Mouse (Mus musculus) testis, adult 2 months (tissue): ENCODE results near the gene Hnf4a. TPM values are rescaled to one million over a fixed set of nuclear protein-coding genes. Genes with fewer than 3 reads are reported as not detected.
"Not testable (repeated sequence)": the region's sequence is repeated elsewhere in the genome, so short reads cannot be mapped to it uniquely, and the experiment has no call there.

Experiments used
- H3K27ac ChIP-seq: fragments of 200-500 bp; 2 replicates; pipeline ENCODE4 v1.5.1; 2012; ENCODE audit warnings: low read depth, low read length; ENCODE audit not compliant: control insufficient read depth, insufficient read depth
- H3K27me3 ChIP-seq: fragments of 200-500 bp; 2 replicates; pipeline ENCODE4 v1.6.1; 2012; ENCODE audit warnings: mild to moderate bottlenecking, low read length, moderate library complexity; ENCODE audit not compliant: control insufficient read depth, insufficient read depth
- H3K36me3 ChIP-seq: fragments of 200-500 bp; 2 replicates; pipeline ENCODE4 v1.6.1; 2012; ENCODE audit warnings: mild to moderate bottlenecking, low read length; ENCODE audit not compliant: control insufficient read depth, insufficient read depth
- H3K4me1 ChIP-seq: fragments of 200-500 bp; 2 replicates; pipeline ENCODE4 v1.6.1; 2012; ENCODE audit warnings: low read length; ENCODE audit not compliant: control insufficient read depth, insufficient read depth
- H3K4me3 ChIP-seq: fragments of 200-500 bp; 2 replicates; pipeline ENCODE4 v1.5.1; 2012; ENCODE audit warnings: low read depth, mild to moderate bottlenecking, low read length, moderate library complexity, mixed read lengths; ENCODE audit not compliant: control insufficient read depth
- CTCF ChIP-seq: fragments of 200-500 bp; IDR thresholded peaks from 2 replicates; pipeline ENCODE4 v1.5.1; 2012; ENCODE audit warnings: low read depth, mild to moderate bottlenecking, inconsistent platforms, low read length, moderate library complexity; ENCODE audit not compliant: control insufficient read depth, insufficient read depth, insufficient replicate concordance
- POLR2A ChIP-seq: fragments of 200-500 bp; IDR thresholded peaks from 2 replicates; pipeline ENCODE4 v1.6.1; 2012; ENCODE audit warnings: low read depth, mild to moderate bottlenecking, inconsistent platforms, low read length, moderate library complexity; ENCODE audit not compliant: control insufficient read depth
- polyA plus RNA-seq: library from polyadenylated mRNA; depleted of rRNA; stranded (reverse); fragments of >200 nt; gene quantifications from 2 replicates; pipeline ENCODE4 v1.2.3, GENCODE M21; 2012

The Hnf4a gene
- polyA plus RNA-seq, 1 experiment, result 0.10 TPM

DNA sequence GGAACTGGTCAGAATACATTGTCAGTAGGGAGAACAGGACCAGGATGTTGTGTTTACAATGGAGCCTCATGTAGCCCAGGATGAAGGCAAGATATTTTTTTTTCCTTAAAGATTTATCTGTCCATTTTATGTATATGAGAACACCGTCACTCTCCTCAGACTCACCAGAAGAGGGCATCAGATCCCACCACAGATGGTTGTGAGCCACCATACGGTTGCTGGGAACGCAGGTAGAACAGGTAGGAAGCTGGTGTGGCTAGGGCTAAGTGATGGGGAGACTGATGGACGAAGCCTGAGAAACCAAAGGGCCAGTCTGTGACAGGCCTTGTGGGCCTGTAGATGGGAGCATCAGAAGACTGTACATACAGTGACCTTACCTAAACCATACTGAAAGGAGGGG is 107.4 kb downstream of the Hnf4a start:
- H3K27ac ChIP-seq, result no peak overlapping the region
- TF ChIP-seq POLR2A, result no peak
- TF ChIP-seq CTCF, result no peak
- H3K4me3 ChIP-seq, result no peak overlapping the region
- no peaks in the 10 kb centered on the region for H3K4me1 ChIP-seq
- H3K36me3 ChIP-seq, result no peaks in the 10 kb centered on the region; the same call in 1 of the 2 replicates
- H3K27me3 ChIP-seq, result no peaks in the 10 kb centered on the region

DNA sequence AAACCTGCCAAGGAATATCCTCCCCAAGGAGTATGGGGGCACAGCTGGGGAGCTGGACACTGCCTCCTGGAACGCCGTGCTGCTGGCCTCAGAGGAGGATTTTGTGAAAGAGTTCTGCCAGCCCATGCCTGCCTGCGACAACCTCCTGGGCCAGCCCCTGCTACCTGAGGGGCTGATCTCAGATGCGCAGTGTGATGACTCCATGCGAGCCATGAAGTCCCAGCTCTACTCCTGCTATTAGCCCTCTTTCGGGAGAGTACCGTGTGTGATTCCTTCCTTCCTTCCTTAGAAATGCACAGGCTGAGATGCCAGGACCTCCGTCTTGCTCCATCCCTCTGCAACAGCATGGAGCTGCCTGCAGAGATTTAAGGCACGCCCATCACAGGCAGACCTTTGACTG is 108.8 kb downstream of the Hnf4a start:
- no peaks in the 10 kb centered on the region; the same call in 1 of the 2 replicates for H3K36me3 ChIP-seq
- TF ChIP-seq POLR2A (no peak), CTCF (no peak)

DNA sequence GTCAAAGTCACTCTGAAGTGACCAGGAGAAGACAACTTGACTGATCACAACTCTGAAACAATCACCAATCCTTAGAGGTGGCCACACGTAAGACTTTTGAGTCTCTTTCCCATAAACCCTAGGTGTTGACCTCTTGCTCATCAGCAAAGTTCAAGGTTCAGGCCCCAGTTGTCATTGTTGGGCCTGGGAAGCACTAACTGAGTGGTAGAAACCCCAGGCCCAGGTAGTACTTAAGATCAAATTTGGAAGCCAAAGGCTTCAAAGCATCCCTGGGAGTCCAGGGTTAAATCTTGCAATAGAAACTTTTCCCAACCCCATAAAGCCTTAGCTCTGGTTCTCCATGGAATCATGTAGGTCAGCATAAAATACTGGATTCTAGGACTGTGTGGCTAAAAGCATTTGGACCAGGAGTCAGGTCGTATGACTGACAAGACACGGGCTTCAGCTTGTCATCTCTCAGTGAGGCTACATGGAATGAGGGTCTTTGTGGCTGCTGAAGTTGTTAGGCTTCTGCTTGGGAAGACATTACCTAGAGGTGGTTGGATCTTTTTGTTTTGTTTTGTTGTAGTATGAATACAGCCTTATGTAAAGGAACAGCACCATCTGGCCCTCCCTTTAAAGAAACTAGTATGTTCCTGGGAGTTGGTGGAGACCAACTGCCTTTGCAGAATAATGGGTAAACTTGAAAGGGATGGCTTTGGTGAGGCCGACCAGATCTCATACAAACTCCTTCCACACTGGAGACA is 109.5 kb downstream of the Hnf4a start:
- H3K27me3 ChIP-seq, result no peaks in the 10 kb centered on the region
- no peaks in the 10 kb centered on the region for H3K4me1 ChIP-seq
- no peak for TF ChIP-seq CTCF
- TF ChIP-seq POLR2A, result no peak
- no peaks in the 10 kb centered on the region; the same call in 1 of the 2 replicates for H3K36me3 ChIP-seq
- no peak overlapping the region for H3K4me3 ChIP-seq
- no peak overlapping the region for H3K27ac ChIP-seq

More for the DNA sequence above, 108.8 kb downstream of the Hnf4a start:
- Histone ChIP-seq H3K4me1 (no peaks in the 10 kb centered on the region), H3K27me3 (no peaks in the 10 kb centered on the region), H3K4me3 (no peak overlapping the region), H3K27ac (no peak overlapping the region)

DNA sequence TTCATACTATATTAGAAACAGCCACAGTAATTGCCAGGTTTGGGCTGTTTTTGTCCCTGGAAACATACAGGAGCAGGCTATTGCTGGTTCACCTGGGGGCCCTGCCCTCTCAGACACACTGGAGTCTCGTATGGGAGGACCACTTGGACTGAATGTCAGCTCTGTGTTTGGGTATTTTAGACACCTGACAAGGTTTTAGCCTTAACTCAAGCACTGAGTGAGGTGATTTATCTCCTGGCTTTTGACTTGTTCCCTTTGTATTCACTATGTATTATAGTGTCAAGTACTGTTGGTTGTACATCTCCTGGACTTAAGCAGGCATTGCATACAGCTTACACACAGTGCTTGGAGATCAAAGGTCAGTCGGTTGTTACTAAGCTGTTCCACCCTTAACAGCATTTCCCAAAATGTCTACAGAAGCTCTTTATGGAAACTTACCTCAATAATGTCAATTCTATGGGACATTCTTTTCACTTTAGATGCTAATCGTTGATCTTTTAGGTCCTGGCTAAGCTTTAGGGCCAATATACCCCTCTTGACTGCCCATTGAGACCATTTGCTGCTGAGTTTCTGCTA is 110.1 kb downstream of the Hnf4a start:
- no peaks in the 10 kb centered on the region for H3K4me1 ChIP-seq
- no peak overlapping the region for H3K4me3 ChIP-seq
- H3K27me3 ChIP-seq, result no peaks in the 10 kb centered on the region
- no peaks in the 10 kb centered on the region; the same call in 1 of the 2 replicates for H3K36me3 ChIP-seq
- H3K27ac ChIP-seq, result no peak overlapping the region
- TF ChIP-seq POLR2A (no peak), CTCF (no peak)

DNA sequence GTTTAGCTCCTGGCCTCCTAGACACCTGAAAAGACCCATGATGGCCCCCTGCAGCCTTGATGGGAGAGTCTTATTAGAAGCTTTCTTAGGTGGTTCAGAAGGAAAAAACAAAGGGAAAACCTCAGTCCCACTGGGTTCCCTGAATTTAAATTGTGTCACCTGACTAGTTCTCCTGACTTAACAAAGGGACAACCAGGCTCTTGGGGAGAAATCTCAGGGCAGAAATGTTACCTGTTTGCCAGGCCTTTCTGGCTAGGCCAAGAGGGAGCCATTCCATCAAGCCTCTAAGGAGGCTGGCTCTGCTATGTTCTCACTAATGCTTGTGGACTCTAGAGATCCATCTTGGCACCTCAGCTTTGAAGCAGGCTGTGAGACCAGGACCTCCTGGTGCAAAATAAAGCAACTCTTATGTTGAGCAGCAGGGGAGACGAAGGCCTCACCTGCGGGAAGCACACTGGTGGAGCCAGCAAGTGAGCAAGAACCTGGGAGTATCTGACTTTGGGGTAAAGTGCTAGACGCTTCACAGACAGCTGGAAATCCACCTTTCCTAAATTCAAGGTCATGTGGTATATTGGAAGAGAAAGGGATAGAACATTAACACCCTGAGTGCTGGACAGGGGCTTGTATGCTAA is 110.7 kb downstream of the Hnf4a start:
- Histone ChIP-seq H3K27me3 (no peaks in the 10 kb centered on the region), H3K4me1 (no peaks in the 10 kb centered on the region), H3K4me3 (no peak overlapping the region), H3K27ac (0 out of 2 replicates have a peak overlapping the region, but pooled peaks have one; percentile 21), H3K36me3 (peaks cover under 1% of the 10 kb centered on the region; the same call in 1 of the 2 replicates)
- TF ChIP-seq POLR2A (no peak), CTCF (no peak)

DNA sequence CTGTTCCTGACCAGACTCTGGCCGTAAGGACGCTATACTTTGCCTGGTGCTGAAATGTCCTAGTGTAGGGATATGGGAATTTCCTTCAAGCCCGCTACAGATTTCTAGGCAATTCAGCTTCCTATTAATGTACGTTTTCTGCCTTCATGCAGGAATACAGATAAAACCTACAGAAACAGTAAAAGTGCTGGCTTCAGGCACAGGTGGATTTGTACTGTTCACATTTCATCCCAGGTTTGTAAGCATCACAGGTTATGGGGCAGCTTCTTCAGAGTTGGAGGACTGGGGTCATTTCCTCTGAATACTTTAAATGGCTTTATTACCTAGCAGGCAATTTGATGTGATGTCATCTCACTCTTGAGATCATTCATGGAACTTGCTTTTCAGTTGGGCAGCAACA is 111.3 kb downstream of the Hnf4a start:
- no peak overlapping the region for H3K27ac ChIP-seq
- TF ChIP-seq CTCF (no peak), POLR2A (no peak)
- no peaks in the 10 kb centered on the region for H3K27me3 ChIP-seq
- H3K4me3 ChIP-seq, result no peak overlapping the region
- no peaks in the 10 kb centered on the region for H3K4me1 ChIP-seq
- H3K36me3 ChIP-seq, result peaks cover 1% of the 10 kb centered on the region; the same call in 1 of the 2 replicates

DNA sequence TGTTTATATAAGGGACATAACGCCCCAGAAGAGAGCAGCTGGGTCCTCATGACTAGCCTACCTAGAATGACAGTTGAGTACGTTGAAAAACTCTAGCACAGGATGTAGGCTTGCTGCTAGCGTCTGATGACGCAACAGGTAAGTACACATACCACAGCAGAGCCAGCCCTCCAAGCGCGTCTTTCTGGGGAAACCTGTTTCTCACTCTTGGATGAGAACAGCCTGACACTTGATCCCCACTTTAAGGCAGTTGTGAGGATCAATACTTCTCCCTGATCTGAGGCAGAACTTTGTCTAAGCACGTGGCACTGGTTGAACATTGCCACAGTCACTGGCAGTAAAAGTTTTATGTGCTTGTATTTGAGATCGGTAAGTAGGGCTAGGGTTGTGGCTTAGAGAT is 113.8 kb downstream of the Hnf4a start:
- Histone ChIP-seq H3K4me3 (no peak overlapping the region), H3K27ac (no peak overlapping the region), H3K4me1 (no peaks in the 10 kb centered on the region), H3K27me3 (no peaks in the 10 kb centered on the region), H3K36me3 (peaks cover 3% of the 10 kb centered on the region)
- no peak for TF ChIP-seq POLR2A
- TF ChIP-seq CTCF, result no peak

DNA sequence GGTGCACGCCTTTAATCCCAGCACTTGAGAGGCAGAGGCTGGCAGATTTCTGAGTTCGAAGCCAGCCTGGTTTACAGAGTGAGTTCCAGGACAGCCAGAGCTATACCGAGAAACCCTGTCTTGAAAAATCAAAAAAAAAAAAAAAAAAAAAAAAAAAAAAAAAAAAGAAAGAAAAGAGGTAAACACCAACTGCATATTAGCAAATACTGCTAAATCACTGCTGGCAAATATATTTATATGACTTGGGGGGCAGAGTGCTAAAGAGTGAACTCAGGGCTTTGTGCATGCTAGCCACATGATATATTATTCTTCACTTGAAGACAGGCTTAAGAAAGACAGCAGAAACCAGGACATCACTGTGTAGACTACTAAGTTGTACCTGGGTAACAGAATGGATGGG is 114.8 kb downstream of the Hnf4a start:
- not testable (repeated sequence) for H3K36me3 ChIP-seq, H3K27ac ChIP-seq, H3K4me1 ChIP-seq, H3K4me3 ChIP-seq, H3K27me3 ChIP-seq
